Mouse (Mus musculus): ENCODE results near the gene Gm525. TPM values are rescaled to one million over a fixed set of nuclear protein-coding genes. Genes with fewer than 3 reads are reported as not detected.

Gene Gm525
- total and polyA plus RNA-seq, 3 experiments, result 0.34 TPM; not detected in 2

GRCm38 (mm10) chr11:89027955-89028361 lies 45.7 kb upstream of the Gm525 start:
- H3K27me3 ChIP-seq (replicated peaks), result no peaks in the 10 kb centered on the region
- dilution Hi-C loops (cut with MboI; ENCODE audit: extremely low pct_ligation_motif_present, extremely low pct_unique_long_range_greater_than_20kb, low sequenced_read_pairs) (no loop called here), in situ Hi-C loops (cut with MboI; ENCODE audit: low pct_ligation_motif_present, low pct_unique_long_range_greater_than_20kb, low sequenced_read_pairs) (no loop called here)
- H3K79me2 ChIP-seq (replicated peaks; ENCODE audit: control insufficient read depth, extremely low read depth, insufficient read depth, poor library complexity, severe bottlenecking), result no peaks in the 10 kb centered on the region
- H3K4me3 ChIP-seq (replicated peaks in 1 of 3; ENCODE audit: low read depth in 2 of 3, low read length in 2 of 3, poor library complexity in 1 of 3), result peak overlapping the region in 1 of 3 experiments; percentile 4
- H3K9me3 ChIP-seq (replicated peaks; ENCODE audit: low read length), result no peaks in the 10 kb centered on the region
- no peaks in the 10 kb centered on the region for H3K36me3 ChIP-seq (replicated peaks in 1 of 2; ENCODE audit: control insufficient read depth in 1 of 2, insufficient read depth in 1 of 2, low read length in 1 of 2)
- H3K4me2 ChIP-seq (ENCODE audit: insufficient read depth, low read depth, poor library complexity, severe bottlenecking), result peak overlapping the region; percentile 34
- peak overlapping the region; percentile 21; the same call in 1 of the 2 replicates for H3K9ac ChIP-seq (ENCODE audit: insufficient read depth, low read depth)
- peak overlapping the region; percentile 63 for H3K27ac ChIP-seq (ENCODE audit: insufficient read depth, low read depth)
- H3K4me1 ChIP-seq (ENCODE audit: control insufficient read depth in 1 of 2, insufficient read depth in 2 of 2), result peaks cover 29 to 63% of the 10 kb centered on the region in 2 experiments
- peak; percentile 86 for DNase-seq (ENCODE audit: extremely low read depth)
- TF ChIP-seq ELF1 (IDR thresholded peaks at IDR 0.05; ENCODE audit: low read depth, low read length), result 0 out of 2 replicates have a peak, but pooled peaks have one; percentile 1
- no peak for TF ChIP-seq GABPA (IDR thresholded peaks at IDR 0.05; ENCODE audit: insufficient replicate concordance, low read depth, low read length)
- TF ChIP-seq JUND (conservative IDR thresholded peaks at IDR 0.05; ENCODE audit: low read depth, low read length), result 0 out of 2 replicates have a peak, but pooled peaks have one; percentile 34
- TF ChIP-seq ZMIZ1 (IDR thresholded peaks at IDR 0.05; ENCODE audit: low read depth, low read length), result no peak
- peak; percentile 92 for TF ChIP-seq BHLHE40 (IDR thresholded peaks at IDR 0.05; ENCODE audit: low read depth, low read length)
- peak; percentile 78; the same call in 1 of the 2 replicates for TF ChIP-seq EP300 (IDR thresholded peaks at IDR 0.05; ENCODE audit: low read length)
- peak; percentile 81 for TF ChIP-seq IRF4 (IDR thresholded peaks at IDR 0.05; ENCODE audit: low read depth, low read length)
- peak; percentile 98 for TF ChIP-seq TCF12 (IDR thresholded peaks at IDR 0.05; ENCODE audit: low read depth, low read length)
- no peak for TF ChIP-seq ZC3H11A (IDR thresholded peaks at IDR 0.05; ENCODE audit: low read depth, low read length)
- no peak for TF ChIP-seq PAX5 (IDR thresholded peaks at IDR 0.05; ENCODE audit: low read length)
- no peak for TF ChIP-seq ZKSCAN1 (IDR thresholded peaks at IDR 0.05; ENCODE audit: borderline replicate concordance, low read depth, low read length)
- peak; percentile 75; the same call in 1 of the 2 replicates for TF ChIP-seq MEF2A (IDR thresholded peaks at IDR 0.05; ENCODE audit: borderline replicate concordance, low read depth, low read length)
- TF ChIP-seq SIN3A (IDR thresholded peaks at IDR 0.05; ENCODE audit: low read length), result peak; percentile 37
- TF ChIP-seq NRF1 (IDR thresholded peaks at IDR 0.05; ENCODE audit: low read depth, low read length), result no peak
- peak; percentile 45; the same call in 1 of the 2 replicates for TF ChIP-seq MYC (IDR thresholded peaks at IDR 0.05; ENCODE audit: low read depth, low read length)
- TF ChIP-seq MAZ (IDR thresholded peaks at IDR 0.05; ENCODE audit: low read depth, low read length), result no peak
- TF ChIP-seq ETS1 (conservative IDR thresholded peaks at IDR 0.05; ENCODE audit: low read depth, low read length), result peak; percentile 59
- TF ChIP-seq E2F4 (IDR thresholded peaks at IDR 0.05; ENCODE audit: insufficient replicate concordance, low read depth, low read length), result no peak

- Histone ChIP-seq H3K4me2 (ENCODE audit: insufficient read depth, low read depth, poor library complexity, severe bottlenecking) (0 out of 2 replicates have a peak overlapping the region, but pooled peaks have one; percentile 3), H3K9me3 (replicated peaks; ENCODE audit: low read length) (no peaks in the 10 kb centered on the region), H3K79me2 (replicated peaks; ENCODE audit: control insufficient read depth, extremely low read depth, insufficient read depth, poor library complexity, severe bottlenecking) (no peaks in the 10 kb centered on the region), H3K9ac (ENCODE audit: insufficient read depth, low read depth) (no peak overlapping the region), H3K36me3 (replicated peaks in 1 of 2; ENCODE audit: control insufficient read depth in 1 of 2, insufficient read depth in 1 of 2, low read length in 1 of 2) (no peaks in the 10 kb centered on the region), H3K27me3 (replicated peaks) (no peaks in the 10 kb centered on the region), H3K4me3 (replicated peaks in 1 of 3; ENCODE audit: low read depth in 2 of 3, low read length in 2 of 3, poor library complexity in 1 of 3) (no peak overlapping the region), H3K4me1 (ENCODE audit: control insufficient read depth in 1 of 2, insufficient read depth in 2 of 2) (peaks cover 29 to 57% of the 10 kb centered on the region in 2 experiments), H3K27ac (ENCODE audit: insufficient read depth, low read depth) (no peak overlapping the region)
- in situ Hi-C loops (cut with MboI; ENCODE audit: low pct_ligation_motif_present, low pct_unique_long_range_greater_than_20kb, low sequenced_read_pairs), result no loop called here
- TF ChIP-seq JUND (conservative IDR thresholded peaks at IDR 0.05; ENCODE audit: low read depth, low read length) (no peak), CHD2 (IDR thresholded peaks at IDR 0.05; ENCODE audit: low read length) (peak; percentile 47; the same call in 1 of the 2 replicates), IRF4 (IDR thresholded peaks at IDR 0.05; ENCODE audit: low read depth, low read length) (peak; percentile 31; the same call in 1 of the 2 replicates), MEF2A (IDR thresholded peaks at IDR 0.05; ENCODE audit: borderline replicate concordance, low read depth, low read length) (0 out of 2 replicates have a peak, but pooled peaks have one; percentile 39)
- peak; percentile 73 for DNase-seq (ENCODE audit: extremely low read depth)
- dilution Hi-C loops (cut with MboI; ENCODE audit: extremely low pct_ligation_motif_present, extremely low pct_unique_long_range_greater_than_20kb, low sequenced_read_pairs), result no loop called here
These were observed 44.7 kb upstream of the Gm525 start for GRCm38 (mm10) chr11:89028871-89029405.

All from CH12.LX (cell line).